Mouse (Mus musculus) liver, embryonic 14.5 days (tissue): ENCODE data around the gene Mtmr3. TPM values are rescaled to one million over a fixed set of nuclear protein-coding genes. Genes with fewer than 3 reads are reported as not detected.

Experiments
- ATAC-seq: fragments of 200-750 bp; cut with Nextera tagmentation; 2 replicates; pipeline ENCODE4 v1.8.0; 2017; ENCODE audit warnings: moderate number of reproducible peaks, mild to moderate bottlenecking, moderate library complexity; ENCODE audit not compliant: insufficient read depth
- DNase-seq, 3 experiments: peaks; one replicate each; pipeline ENCODE4 v3.0.0-alpha.2; 2012 to 2013; ENCODE audit warnings: low read depth in 3 of 3, low spot score in 3 of 3
- H3K27ac ChIP-seq: fragments of 300-500 bp; sonication (generic); 2 replicates; pipeline ENCODE4 v1.5.1; 2014; ENCODE audit warnings: moderate library complexity, mild to moderate bottlenecking, control low read depth, inconsistent platforms
- H3K27me3 ChIP-seq: fragments of 300-500 bp; sonication (generic); 2 replicates; pipeline ENCODE4 v1.6.1; 2014; ENCODE audit warnings: mild to moderate bottlenecking, low read length, moderate library complexity; ENCODE audit not compliant: control insufficient read depth, insufficient read depth
- H3K36me3 ChIP-seq: fragments of 300-500 bp; sonication (generic); replicated peaks from 2 replicates; pipeline ENCODE4 v1.6.1; 2014; ENCODE audit warnings: low read depth; ENCODE audit not compliant: control insufficient read depth, insufficient read depth
- H3K4me1 ChIP-seq, 2 experiments: fragments of 200-500 bp in 1 of 2; fragments of 300-500 bp in 1 of 2; sonication (generic) in 1 of 2; replicated peaks; 2 replicates each; pipeline ENCODE4 v1.6.1; 2012 to 2014; ENCODE audit warnings: antibody characterized with exemption in 1 of 2, inconsistent platforms in 1 of 2, low read length in 1 of 2; ENCODE audit not compliant: control insufficient read depth in 2 of 2, insufficient read depth in 2 of 2
- H3K4me2 ChIP-seq: fragments of 300-500 bp; sonication (generic); 2 replicates; pipeline ENCODE4 v1.6.1; 2014; ENCODE audit warnings: low read depth, mild to moderate bottlenecking, control low read depth, moderate library complexity
- H3K4me3 ChIP-seq, 2 experiments: fragments of 200-500 bp in 1 of 2; fragments of 300-500 bp in 1 of 2; sonication (generic) in 1 of 2; 2 replicates each; pipeline ENCODE4 v1.5.1; 2012 to 2014; ENCODE audit warnings: low read depth in 2 of 2, low read length in 2 of 2, mild to moderate bottlenecking in 2 of 2, control low read depth in 1 of 2, inconsistent platforms in 1 of 2, moderate library complexity in 1 of 2; ENCODE audit not compliant: insufficient read depth in 1 of 2
- H3K9ac ChIP-seq: fragments of 300-500 bp; sonication (generic); replicated peaks from 2 replicates; pipeline ENCODE4 v1.6.1; 2014; ENCODE audit warnings: mild to moderate bottlenecking, control low read depth, moderate library complexity
- H3K9me3 ChIP-seq: fragments of 300-500 bp; sonication (generic); 2 replicates; pipeline ENCODE4 v1.6.1; 2016; ENCODE audit warnings: low read length, mixed read lengths; ENCODE audit not compliant: control insufficient read depth
- CTCF ChIP-seq: IDR thresholded peaks from 2 replicates; pipeline ENCODE4 v1.5.1; 2016; ENCODE audit warnings: antibody characterized with exemption, low read depth, control low read depth
- EP300 ChIP-seq: IDR thresholded peaks from 2 replicates; pipeline ENCODE4 v1.6.1; 2016; ENCODE audit warnings: antibody characterized with exemption, low read depth
- WGBS: fragments of 180-500 bp; shearing (Covaris S2); extraction: QIAGEN DNeasy Blood & Tissue Kit; methylation state at CpG from one replicate; pipeline ENCODE4 v1.1.7; 2014; ENCODE audit not compliant: insufficient replicate concordance; 5-methylcytosine and 5-hydroxymethylcytosine counted together
- polyA plus RNA-seq, 2 experiments: library from polyadenylated mRNA; depleted of rRNA in 1 of 2; stranded (reverse) in 1 of 2; unstranded in 1 of 2; fragments of >200 nt; fragmentation: Nextera tagmentation in 1 of 2; extraction: Ambion mirVana in 1 of 2; gene quantifications; 2 replicates each; pipeline versions ENCODE4 v1.2.1 to v1.2.3; 2012 to 2014

Mtmr3 gene
- polyA plus RNA-seq, 2 experiments, result 20.3 to 24.3 TPM

GRCm38 (mm10) chr11:4498774-4499173 lies 95.9 kb downstream of the Mtmr3 start:
- Histone ChIP-seq H3K4me1 (no peaks in the 10 kb centered on the region), H3K9me3 (no peaks in the 10 kb centered on the region), H3K9ac (no peak overlapping the region), H3K4me3 (no peak overlapping the region), H3K27ac (no peak overlapping the region), H3K4me2 (no peak overlapping the region), H3K27me3 (no peaks in the 10 kb centered on the region), H3K36me3 (peaks cover 84% of the 10 kb centered on the region)
- DNase-seq, result no peak
- WGBS, result 89% methylated on average over 9 of the region's 9 CpGs
- TF ChIP-seq EP300 (no peak), CTCF (no peak)
- ATAC-seq, result no peak

- H3K27me3 ChIP-seq, result no peaks in the 10 kb centered on the region
- TF ChIP-seq EP300, result no peak
- peaks cover 79% of the 10 kb centered on the region for H3K36me3 ChIP-seq
- H3K4me3 ChIP-seq, result no peak overlapping the region
- ATAC-seq (no peak), DNase-seq (no peak)
- H3K4me1 ChIP-seq, result no peaks in the 10 kb centered on the region
- no peak overlapping the region for H3K4me2 ChIP-seq
- no peaks in the 10 kb centered on the region for H3K9me3 ChIP-seq
- no peak overlapping the region for H3K9ac ChIP-seq
- H3K27ac ChIP-seq, result no peak overlapping the region
- WGBS, result 71% methylated on average over 10 of the region's 10 CpGs
Measured at GRCm38 (mm10) chr11:4497501-4498118, 97.1 kb downstream of the Mtmr3 start.

GRCm38 (mm10) chr11:4495021-4495540 lies 99.6 kb downstream of the Mtmr3 start:
- no peak for TF ChIP-seq CTCF
- no peak for TF ChIP-seq EP300
- Histone ChIP-seq H3K27ac (no peak overlapping the region), H3K4me1 (0 out of 4 replicates have a peak, but pooled peaks cover 0 to 2% of the 10 kb centered on the region in 2 experiments), H3K4me2 (no peak overlapping the region), H3K27me3 (no peaks in the 10 kb centered on the region), H3K9me3 (no peaks in the 10 kb centered on the region), H3K4me3 (no peak overlapping the region), H3K36me3 (peaks cover 83% of the 10 kb centered on the region), H3K9ac (no peak overlapping the region)
- 89% methylated on average over 4 of the region's 4 CpGs for WGBS
- no peak for ATAC-seq
- no peak for DNase-seq

- H3K4me1 ChIP-seq, result peaks cover 24 to 32% of the 10 kb centered on the region in 2 experiments
- WGBS, result 82% methylated on average over 4 of the region's 4 CpGs
- DNase-seq (no peak), ATAC-seq (no peak)
- no peak overlapping the region for H3K4me2 ChIP-seq
- no peak overlapping the region for H3K4me3 ChIP-seq
- no peaks in the 10 kb centered on the region for H3K27me3 ChIP-seq
- H3K9ac ChIP-seq, result no peak overlapping the region; the same call in 1 of the 2 replicates
- no peak for TF ChIP-seq EP300
- TF ChIP-seq CTCF, result no peak
- H3K27ac ChIP-seq, result peak overlapping the region; percentile 96
- H3K36me3 ChIP-seq, result peaks cover 92% of the 10 kb centered on the region
- H3K9me3 ChIP-seq, result no peaks in the 10 kb centered on the region
Measured at GRCm38 (mm10) chr11:4489207-4489606, 105.5 kb downstream of the Mtmr3 start.

DNA sequence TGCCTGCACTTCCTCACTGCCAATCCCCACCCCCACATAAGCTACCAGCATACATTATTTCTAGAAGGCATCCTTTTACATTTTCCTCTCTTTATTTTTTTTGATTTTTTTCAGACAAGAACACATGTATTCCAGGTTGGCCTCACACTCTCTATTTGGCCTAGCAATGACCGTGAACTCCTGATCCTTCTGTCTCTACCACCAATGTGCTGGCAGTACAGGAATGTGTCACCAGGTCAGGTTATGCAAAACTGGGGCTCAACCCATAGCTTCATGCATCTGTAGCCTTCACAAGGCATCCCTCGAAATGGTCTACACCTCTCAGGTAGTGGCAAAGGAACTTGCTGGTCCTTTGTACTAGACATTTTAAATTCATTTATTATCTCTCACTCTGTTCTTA lies 105.9 kb downstream of the Mtmr3 start:
- Histone ChIP-seq H3K4me2 (no peak overlapping the region; the same call in 1 of the 2 replicates), H3K9ac (peak overlapping the region; percentile 38), H3K4me1 (peaks cover 24 to 32% of the 10 kb centered on the region in 2 experiments), H3K27ac (peak overlapping the region; percentile 96), H3K36me3 (peaks cover 90% of the 10 kb centered on the region), H3K4me3 (no peak overlapping the region), H3K27me3 (no peaks in the 10 kb centered on the region), H3K9me3 (no peaks in the 10 kb centered on the region)
- DNase-seq (no peak), ATAC-seq (no peak)
- TF ChIP-seq EP300, result no peak
- no peak for TF ChIP-seq CTCF
- 89% methylated on average over 2 of the region's 2 CpGs for WGBS
